Mouse (Mus musculus) hindbrain, embryonic 16.5 days (tissue): Measurements from ENCODE around the gene Dtd2. TPM values are rescaled to one million over a fixed set of nuclear protein-coding genes. Genes with fewer than 3 reads are reported as not detected.

Experiments
- ATAC-seq: fragments of 200-750 bp; cut with Nextera tagmentation; 2 replicates; pipeline ENCODE4 v1.8.0; 2017; ENCODE audit warnings: moderate TSS enrichment, moderate library complexity
- H3K27ac ChIP-seq: fragments of 300-500 bp; sonication (generic); 2 replicates; pipeline ENCODE4 v1.5.1; 2014; ENCODE audit warnings: low read depth, mild to moderate bottlenecking, control low read depth, low read length, moderate library complexity
- H3K27me3 ChIP-seq: fragments of 300-500 bp; sonication (generic); replicated peaks from 2 replicates; pipeline ENCODE4 v1.6.1; 2014; ENCODE audit warnings: low read length; ENCODE audit not compliant: control insufficient read depth, insufficient read depth
- H3K36me3 ChIP-seq: fragments of 300-500 bp; sonication (generic); 2 replicates; pipeline ENCODE4 v1.6.1; 2014; ENCODE audit warnings: mild to moderate bottlenecking, low read length, moderate library complexity, mixed read lengths; ENCODE audit not compliant: control insufficient read depth, insufficient read depth
- H3K4me1 ChIP-seq: fragments of 300-500 bp; sonication (generic); 2 replicates; pipeline ENCODE4 v1.6.1; 2014; ENCODE audit warnings: low read depth, low read length; ENCODE audit not compliant: control insufficient read depth, insufficient read depth
- H3K4me2 ChIP-seq: fragments of 300-500 bp; sonication (generic); 2 replicates; pipeline ENCODE4 v1.6.1; 2014; ENCODE audit warnings: mild to moderate bottlenecking, low read length, control low read depth, moderate library complexity
- H3K4me3 ChIP-seq: fragments of 300-500 bp; sonication (generic); 2 replicates; pipeline ENCODE4 v1.5.1; 2014; ENCODE audit warnings: mild to moderate bottlenecking, low read length, control low read depth, moderate library complexity
- H3K9ac ChIP-seq: fragments of 300-500 bp; sonication (generic); 2 replicates; pipeline ENCODE4 v1.6.1; 2014; ENCODE audit warnings: low read depth, mild to moderate bottlenecking, control low read depth, low read length, moderate library complexity
- H3K9me3 ChIP-seq: fragments of 300-500 bp; sonication (generic); 2 replicates; pipeline ENCODE4 v1.6.1; 2014; ENCODE audit warnings: mild to moderate bottlenecking, low read length, moderate library complexity; ENCODE audit not compliant: control insufficient read depth
- WGBS: fragments of 180-500 bp; shearing (Covaris S2); extraction: QIAGEN DNeasy Blood & Tissue Kit; methylation state at CpG from one replicate; pipeline ENCODE4 v1.1.7; 2014; 5-methylcytosine and 5-hydroxymethylcytosine counted together
- polyA plus RNA-seq: library from polyadenylated mRNA; unstranded; fragments of >200 nt; fragmentation: Nextera tagmentation; extraction: Ambion mirVana; gene quantifications from 2 replicates; pipeline ENCODE4 v1.2.1, GENCODE M21; 2015

The Dtd2 gene
- polyA plus RNA-seq, 1 experiment from 2014 or later = 20.3 TPM

DNA sequence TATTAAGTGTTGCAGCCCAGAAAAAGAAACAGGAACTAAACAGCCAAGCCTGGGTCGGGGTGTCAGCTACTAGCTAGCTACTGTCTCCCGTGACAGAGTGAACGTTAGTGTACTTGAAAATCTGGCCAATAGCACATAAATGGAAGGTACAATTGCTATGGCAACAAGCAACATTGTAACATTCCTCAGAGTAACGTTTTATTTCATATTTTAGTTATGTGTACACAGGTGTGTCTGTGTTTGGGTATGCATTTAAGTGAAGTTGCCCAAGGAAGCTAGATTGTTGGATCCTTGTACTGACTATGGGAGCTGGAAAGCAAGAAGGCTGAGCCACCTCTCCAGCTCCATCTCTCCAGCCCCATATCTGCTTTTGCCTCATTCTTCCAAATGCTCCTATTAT, 66.5 kb downstream of the Dtd2 start:
- H3K4me1 ChIP-seq = no peaks in the 10 kb centered on the region
- 85% methylated on average over 4 of the region's 4 CpGs for WGBS
- 0 out of 2 replicates have a peak, but pooled peaks cover 4% of the 10 kb centered on the region for H3K36me3 ChIP-seq
- no peaks in the 10 kb centered on the region for H3K27me3 ChIP-seq
- no peak overlapping the region for H3K4me3 ChIP-seq
- H3K9me3 ChIP-seq = no peaks in the 10 kb centered on the region
- no peak for ATAC-seq
- no peak overlapping the region for H3K27ac ChIP-seq
- no peak overlapping the region for H3K9ac ChIP-seq
- H3K4me2 ChIP-seq = no peak overlapping the region

Other genes starting within 250 kb of the Dtd2 start
- 31.3 and 33.3 TPM in 2 replicates for gene Hectd1, start 177.0 kb downstream of the Dtd2 start, polyA plus RNA-seq
- 5.0 and 5.9 TPM in 2 replicates for gene Heatr5a, start 35.2 kb downstream of the Dtd2 start, polyA plus RNA-seq
- not detected in 2 replicates for gene Gpr33, start 21.6 kb upstream of the Dtd2 start, polyA plus RNA-seq
- 7.5 and 8.7 TPM in 2 replicates for gene Nubpl, start 91.2 kb upstream of the Dtd2 start, polyA plus RNA-seq